Mouse (Mus musculus) kidney, adult 2 months (tissue): Measurements from ENCODE around the gene Chd5.

Experiments used
- CTCF ChIP-seq: fragments of 200-500 bp; conservative IDR thresholded peaks from 2 replicates; pipeline ENCODE4 v1.5.1; 2011; ENCODE audit warnings: low read depth, mild to moderate bottlenecking, control low read depth, low read length, moderate library complexity, mixed read lengths; ENCODE audit not compliant: insufficient read depth, insufficient read length
- POLR2A ChIP-seq: fragments of 200-500 bp; IDR thresholded peaks from one replicate; pipeline ENCODE4 v1.6.1; 2011; ENCODE audit warnings: low read depth, low read length, control low read depth

DNA sequence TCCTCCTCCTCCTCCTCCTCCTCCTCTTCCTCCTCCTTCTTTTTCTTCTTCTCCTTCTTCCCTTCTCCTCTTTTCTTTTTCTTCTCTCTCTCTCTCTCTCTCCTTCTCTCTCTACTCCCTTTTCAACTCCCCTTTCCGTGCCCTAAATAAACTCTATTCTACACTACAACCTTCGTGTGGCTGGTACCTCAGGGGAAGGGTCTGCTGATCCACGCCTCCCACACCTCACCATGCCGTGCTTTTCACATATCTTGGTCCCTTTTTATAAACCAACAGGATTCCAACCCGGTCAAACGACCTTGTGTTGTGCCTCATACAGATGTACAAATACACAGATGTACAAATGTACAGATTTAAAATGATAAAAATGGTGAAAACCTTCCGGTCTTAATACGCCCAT is 42.1 kb upstream of the Chd5 start:
- TF ChIP-seq CTCF: no peak
- no peak for TF ChIP-seq POLR2A
